Mouse (Mus musculus) cerebellum, adult 2 months (tissue): ENCODE measurements around the gene Arhgap30. TPM values are rescaled to one million over a fixed set of nuclear protein-coding genes. Genes with fewer than 3 reads are reported as not detected.

Experiments
- DNase-seq, 2 experiments: peaks; one replicate each; pipeline ENCODE4 v3.0.0; 2021
- H3K27ac ChIP-seq: fragments of 200-500 bp; 2 replicates; pipeline ENCODE4 v1.5.1; 2012; ENCODE audit warnings: low read length, control low read depth, inconsistent platforms; ENCODE audit not compliant: insufficient read depth
- H3K27me3 ChIP-seq: fragments of 200-500 bp; 2 replicates; pipeline ENCODE4 v1.6.1; 2012; ENCODE audit warnings: inconsistent platforms, mild to moderate bottlenecking, low read length, moderate library complexity; ENCODE audit not compliant: control insufficient read depth, insufficient read depth
- H3K4me1 ChIP-seq: fragments of 200-500 bp; 2 replicates; pipeline ENCODE4 v1.6.1; 2011; ENCODE audit warnings: low read length; ENCODE audit not compliant: control insufficient read depth, insufficient read depth
- H3K4me3 ChIP-seq: fragments of 200-500 bp; replicated peaks from 2 replicates; pipeline ENCODE3; 2011; ENCODE audit warnings: mild to moderate bottlenecking, low read depth, low read length, control low read depth; ENCODE audit not compliant: insufficient read depth
- CTCF ChIP-seq: fragments of 200-500 bp; IDR thresholded peaks from 2 replicates; pipeline ENCODE4 v1.5.1; 2011; ENCODE audit warnings: low read depth, mild to moderate bottlenecking, control low read depth, low read length, moderate library complexity, borderline replicate concordance; ENCODE audit not compliant: insufficient read depth
- POLR2A ChIP-seq: fragments of 200-500 bp; IDR thresholded peaks from 2 replicates; pipeline ENCODE4 v1.6.1; 2011; ENCODE audit warnings: low read length, control low read depth, borderline replicate concordance; ENCODE audit not compliant: insufficient read depth
- WGBS: fragments of 180-500 bp; shearing (Covaris S2); methylation state at CpG from one replicate; pipeline ENCODE4 v1.1.7; 2018; 5-methylcytosine and 5-hydroxymethylcytosine counted together
- polyA plus RNA-seq: library from polyadenylated mRNA; depleted of rRNA; stranded (reverse); fragments of >200 nt; gene quantifications from 2 replicates; pipeline ENCODE4 v1.2.3, GENCODE M21; 2012; rRNA removed

The Arhgap30 gene
- polyA plus RNA-seq, 1 experiment: 0.65 TPM

DNA sequence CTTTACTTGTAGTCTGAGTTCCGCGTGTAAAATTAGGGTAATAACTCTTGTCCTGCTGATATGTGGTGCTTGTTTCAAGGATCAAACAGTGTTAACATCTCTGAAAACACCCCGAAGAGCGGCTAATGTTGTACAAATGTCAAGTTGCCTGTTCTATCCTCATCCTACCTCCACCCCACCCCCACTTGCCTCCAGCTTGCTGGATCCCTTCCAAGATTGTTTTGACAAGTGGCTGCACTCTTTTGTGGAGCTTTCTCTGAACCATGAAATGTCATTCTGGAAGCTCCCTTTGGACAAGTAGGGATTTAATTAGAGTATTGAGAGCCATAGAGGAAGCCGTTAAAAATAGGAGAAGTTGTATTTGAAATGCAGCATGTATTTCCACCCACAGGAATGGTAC is 71.0 kb downstream of the Arhgap30 start:
- no peak for DNase-seq
- Histone ChIP-seq H3K4me3 (no peak overlapping the region), H3K4me1 (no peaks in the 10 kb centered on the region), H3K27me3 (no peaks in the 10 kb centered on the region), H3K27ac (no peak overlapping the region)
- TF ChIP-seq POLR2A (no peak), CTCF (no peak)
- WGBS: 16% methylated on average over 5 of the region's 5 CpGs

Other genes starting within 250 kb of the Arhgap30 start
- 302 and 305 TPM in 2 replicates for gene Sdhc, start 238.4 kb upstream of the Arhgap30 start, polyA plus RNA-seq
- gene Mpz, start 238.2 kb upstream of the Arhgap30 start, polyA plus RNA-seq: 0.16 and 0.34 TPM in 2 replicates
- 195 and 252 TPM in 2 replicates for gene Pcp4l1, start 192.7 kb upstream of the Arhgap30 start, polyA plus RNA-seq
- gene Nr1i3, start 175.0 kb upstream of the Arhgap30 start, polyA plus RNA-seq: 0.19 and 0.23 TPM in 2 replicates
- gene Tomm40l, start 166.4 kb upstream of the Arhgap30 start, polyA plus RNA-seq: 85.5 and 92.7 TPM in 2 replicates
- 4.1 and 6.3 TPM in 2 replicates for gene Apoa2, start 163.9 kb upstream of the Arhgap30 start, polyA plus RNA-seq
- 12.4 and 13.2 TPM in 2 replicates for gene Fcer1g, start 154.6 kb upstream of the Arhgap30 start, polyA plus RNA-seq
- gene Adamts4, start 138.5 kb upstream of the Arhgap30 start, polyA plus RNA-seq: 26.1 and 29.8 TPM in 2 replicates
- 282 and 283 TPM in 2 replicates for gene Ndufs2, start 137.6 kb upstream of the Arhgap30 start, polyA plus RNA-seq
- 69.6 and 72.2 TPM in 2 replicates for gene B4galt3, start 118.6 kb upstream of the Arhgap30 start, polyA plus RNA-seq
- gene Ppox, start 107.8 kb upstream of the Arhgap30 start, polyA plus RNA-seq: 76.9 and 81.2 TPM in 2 replicates
- 76.6 and 77.5 TPM in 2 replicates for gene Usp21, start 101.0 kb upstream of the Arhgap30 start, polyA plus RNA-seq
- gene Ufc1, start 93.9 kb upstream of the Arhgap30 start, polyA plus RNA-seq: 96.4 and 109 TPM in 2 replicates
- 54.4 and 56.4 TPM in 2 replicates for gene Dedd, start 59.8 kb upstream of the Arhgap30 start, polyA plus RNA-seq
- 68.2 TPM in 2 replicates for gene Nit1, start 43.3 kb upstream of the Arhgap30 start, polyA plus RNA-seq
- gene Pfdn2, start 43.3 kb upstream of the Arhgap30 start, polyA plus RNA-seq: 129 and 135 TPM in 2 replicates
- gene Klhdc9, start 28.2 kb upstream of the Arhgap30 start, polyA plus RNA-seq: 7.9 and 8.2 TPM in 2 replicates
- 11.9 and 12.5 TPM in 2 replicates for gene Nectin4, start 18.9 kb upstream of the Arhgap30 start, polyA plus RNA-seq
- 98.7 and 107 TPM in 2 replicates for gene Usf1, start 22.4 kb downstream of the Arhgap30 start, polyA plus RNA-seq
- gene Tstd1, start 29.9 kb downstream of the Arhgap30 start, polyA plus RNA-seq: 2.2 and 3.2 TPM in 2 replicates
- 8.7 and 10.1 TPM in 2 replicates for gene F11r, start 48.6 kb downstream of the Arhgap30 start, polyA plus RNA-seq
- 7.5 and 7.6 TPM in 2 replicates for gene Alyref2, start 114.5 kb downstream of the Arhgap30 start, polyA plus RNA-seq
- gene Itln1, start 146.3 kb downstream of the Arhgap30 start, polyA plus RNA-seq: not detected in 2 replicates
- 0.05 TPM in 1 of 2 replicates, not detected in the other for gene Cd244a, start 170.2 kb downstream of the Arhgap30 start, polyA plus RNA-seq
- 0.14 and 0.16 TPM in 2 replicates for gene Ly9, start 218.5 kb downstream of the Arhgap30 start, polyA plus RNA-seq